Mouse (Mus musculus) G1E-ER4 (cell line): Measurements from ENCODE around the gene Tyro3. TPM values are rescaled to one million over a fixed set of nuclear protein-coding genes. Genes with fewer than 3 reads are reported as not detected.

Experiments used
- GATA1 ChIP-seq: IDR thresholded peaks from one replicate; pipeline ENCODE4 v1.8.0; 2012; ENCODE audit warnings: low read length, inconsistent platforms
- polyA plus RNA-seq: library from polyadenylated mRNA; stranded (reverse); fragments of >175 nt; gene quantifications from 2 replicates; pipeline ENCODE4 v1.2.3, GENCODE M21; 2012

Tyro3 gene
- 0.18 and 0.32 TPM in 2 replicates for polyA plus RNA-seq

DNA sequence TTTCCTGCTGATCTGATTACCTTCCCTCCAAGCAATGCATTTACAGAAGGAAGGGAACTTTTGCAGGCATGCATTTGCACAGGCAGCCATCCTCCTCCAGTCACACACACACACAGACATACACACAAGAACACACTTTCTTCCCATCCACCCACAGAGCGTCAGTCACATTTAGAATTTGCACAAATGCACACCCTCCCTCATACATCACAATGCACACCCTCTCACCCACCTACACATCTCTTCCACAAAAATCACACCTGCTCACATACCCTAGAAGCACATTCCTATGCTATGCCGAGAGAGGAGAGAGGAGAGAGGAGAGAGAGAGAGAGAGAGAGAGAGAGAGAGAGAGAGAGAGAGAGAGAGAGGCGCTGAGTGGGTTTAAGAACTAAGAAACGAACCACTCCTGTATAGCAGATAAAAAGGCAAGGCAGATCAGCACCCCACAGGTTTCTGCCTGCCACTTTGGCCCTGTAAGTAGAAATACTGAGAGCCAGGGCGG lies at the start of gene Tyro3:
Gene Tyro3, plus strand, starts transcription at position 455 of the 505 bp plus-strand sequence.
- no peak for TF ChIP-seq GATA1

DNA sequence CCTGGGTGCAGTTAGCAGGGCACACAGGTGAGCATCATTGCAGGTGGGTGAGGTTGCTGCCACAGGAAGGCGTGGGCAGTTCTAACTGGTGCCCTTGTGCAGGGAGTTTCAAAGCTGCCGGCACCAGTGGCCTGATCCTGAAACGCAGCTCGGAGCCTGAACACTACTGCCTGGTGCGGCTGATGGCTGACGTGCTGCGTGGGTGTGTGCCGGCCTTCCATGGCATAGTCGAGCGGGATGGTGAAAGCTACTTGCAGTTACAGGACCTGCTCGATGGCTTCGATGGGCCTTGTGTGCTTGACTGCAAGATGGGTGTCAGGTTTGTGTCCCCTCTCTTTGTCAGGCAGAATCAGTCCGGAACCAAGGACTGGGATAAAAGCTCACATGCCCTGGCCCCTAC lies 48.3 kb upstream of the Tyro3 start:
- no peak for TF ChIP-seq GATA1

DNA sequence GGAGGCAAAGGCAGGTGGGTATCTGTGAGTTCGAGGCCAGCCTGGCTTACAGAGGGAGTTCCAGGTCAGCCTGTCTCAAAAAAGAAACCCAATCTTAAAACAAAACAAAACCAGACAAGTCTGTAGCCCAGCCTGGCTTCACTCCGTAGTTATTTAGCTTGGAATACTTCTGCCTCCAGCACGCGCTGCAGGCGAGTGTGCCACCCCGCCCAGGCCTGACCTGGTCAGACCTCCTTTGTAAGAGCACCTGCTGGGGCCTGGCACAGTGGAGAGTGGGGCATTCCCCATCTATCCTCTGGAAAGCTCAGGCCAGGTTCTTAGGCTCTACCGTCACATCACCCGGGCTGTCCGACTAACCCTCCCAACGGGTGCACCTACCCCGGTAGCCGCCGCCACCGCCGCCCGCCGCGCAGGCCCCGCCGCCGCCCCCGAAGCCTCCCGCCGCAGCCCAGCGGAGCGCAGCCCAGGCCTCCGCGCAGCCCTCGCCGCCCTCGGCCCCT lies 39.9 kb upstream of the Tyro3 start:
- TF ChIP-seq GATA1, result no peak

DNA sequence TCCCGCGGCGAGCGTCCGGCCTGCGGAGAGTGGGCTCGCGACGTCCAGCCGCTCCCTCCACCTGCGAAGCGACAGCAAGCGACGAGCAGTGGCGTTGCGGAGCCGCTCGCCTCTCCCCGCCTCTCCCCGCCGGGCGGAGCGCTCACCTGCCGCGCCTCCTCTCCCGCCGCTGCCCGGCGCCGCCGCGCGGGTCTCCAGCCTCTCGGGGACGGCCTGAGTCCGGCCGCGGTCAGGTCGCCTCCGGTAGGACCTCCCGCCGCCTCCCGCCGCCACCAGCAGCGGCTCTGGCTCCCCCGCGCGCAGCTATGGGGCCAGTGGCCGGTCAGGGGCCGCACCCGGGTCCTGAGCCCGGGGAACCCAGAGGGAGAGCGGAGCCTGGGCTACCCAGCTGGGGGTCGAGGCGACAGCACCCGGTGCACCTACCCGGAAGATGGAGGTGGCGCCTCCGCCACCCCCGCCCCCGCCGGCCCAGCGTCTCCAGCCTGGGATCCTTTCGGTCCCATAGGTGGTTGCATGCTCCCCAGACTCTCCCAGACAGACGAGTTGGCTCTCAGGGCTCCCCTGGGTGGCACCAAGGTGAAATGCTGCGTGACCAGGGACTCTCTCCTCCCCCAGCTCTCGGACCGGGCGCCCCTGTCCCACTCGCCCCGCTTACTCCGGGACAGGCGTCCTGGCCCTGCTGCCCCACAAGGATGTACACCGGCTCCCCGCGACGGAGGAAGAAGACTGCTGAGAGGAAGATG lies 39.3 kb upstream of the Tyro3 start:
- no peak for TF ChIP-seq GATA1

DNA sequence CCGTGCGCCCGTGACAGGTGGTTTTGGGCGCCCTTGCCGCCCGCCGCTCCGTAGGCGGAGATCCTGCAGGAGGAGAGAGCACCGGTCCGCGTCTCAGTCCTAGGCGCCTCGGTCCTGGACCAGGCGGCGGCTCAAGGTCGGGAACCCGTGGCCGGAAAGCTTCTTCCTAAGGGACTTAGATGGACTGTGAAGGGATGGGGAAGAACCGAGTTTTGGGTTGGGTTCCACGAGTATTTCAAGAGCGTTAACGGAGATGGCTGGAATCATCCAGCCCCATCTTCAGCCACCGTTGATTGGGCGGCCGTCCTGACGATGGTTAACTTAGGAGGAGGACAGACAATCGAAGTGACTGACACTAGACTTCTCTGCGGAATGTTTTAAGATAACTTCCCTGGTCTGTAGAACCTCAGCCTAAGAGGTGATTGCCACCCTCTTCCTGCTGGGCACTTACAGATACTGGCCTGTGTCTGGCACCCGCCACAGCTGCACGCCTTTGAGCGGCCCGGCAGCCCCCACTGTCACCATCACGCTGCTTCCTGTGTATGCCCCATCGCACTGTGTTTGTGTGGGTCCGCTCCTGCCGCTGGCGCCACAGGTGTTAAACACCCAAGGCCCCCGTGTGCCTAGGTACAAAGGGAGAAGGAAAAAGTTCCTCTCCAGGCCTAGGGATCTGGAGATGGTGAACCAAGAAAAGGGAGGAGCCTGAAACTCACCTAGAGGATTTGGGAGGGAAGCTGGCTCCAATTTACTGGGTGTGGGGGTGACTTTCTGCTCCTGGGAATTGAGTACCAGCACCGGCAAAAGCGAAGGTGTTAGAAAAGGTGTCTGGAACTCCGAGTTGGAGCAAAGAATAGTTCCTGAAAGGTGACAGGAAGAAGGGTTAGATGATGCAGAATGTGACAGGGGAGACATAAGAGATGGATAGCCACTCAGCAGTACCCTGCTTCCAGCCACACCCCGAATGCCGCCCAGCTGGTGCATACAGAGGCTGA lies 38.4 kb upstream of the Tyro3 start:
- no peak for TF ChIP-seq GATA1

DNA sequence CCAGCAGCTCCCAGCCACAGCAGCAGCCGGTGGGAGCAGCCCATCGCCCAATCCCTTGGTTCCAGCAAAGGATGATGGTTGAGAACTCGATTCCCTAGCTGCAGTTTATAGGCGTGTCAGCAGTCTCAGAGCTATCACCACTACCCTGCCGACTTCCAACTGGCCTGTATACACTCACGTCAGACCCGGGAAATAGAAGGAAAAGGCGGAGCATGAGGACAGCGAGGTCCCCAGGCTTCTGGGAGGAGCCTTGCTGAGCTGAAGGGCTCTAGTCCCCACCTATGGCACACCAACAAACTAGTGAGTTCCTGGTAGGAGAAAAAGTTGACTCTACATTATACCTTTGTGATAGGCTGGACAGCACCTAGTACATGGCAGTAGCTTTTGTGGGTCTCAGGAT lies 37.3 kb upstream of the Tyro3 start, which contains the start of gene Ltk:
Gene Ltk, minus strand, starts transcription at position 181 of the 400 bp plus-strand sequence.
- TF ChIP-seq GATA1, result no peak

DNA sequence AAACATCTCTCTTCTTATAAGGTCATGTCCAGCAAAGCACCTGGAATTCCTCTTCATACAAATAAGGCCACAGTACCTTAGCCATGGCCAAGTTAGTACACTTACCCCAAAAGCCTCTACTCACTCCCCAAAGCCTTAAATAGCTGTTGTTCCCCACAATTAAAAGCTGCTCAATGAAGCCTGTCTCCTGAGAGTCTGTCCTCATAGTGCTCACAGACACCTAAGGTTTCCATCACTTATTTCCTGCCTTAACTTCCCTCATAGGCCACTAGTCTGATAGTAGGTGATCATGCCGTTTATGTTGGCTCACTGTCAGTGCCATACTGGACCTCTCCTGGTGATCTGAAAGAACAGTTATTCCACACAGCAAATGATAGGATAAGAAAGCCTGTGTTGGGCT lies 35.3 kb upstream of the Tyro3 start:
- no peak for TF ChIP-seq GATA1

DNA sequence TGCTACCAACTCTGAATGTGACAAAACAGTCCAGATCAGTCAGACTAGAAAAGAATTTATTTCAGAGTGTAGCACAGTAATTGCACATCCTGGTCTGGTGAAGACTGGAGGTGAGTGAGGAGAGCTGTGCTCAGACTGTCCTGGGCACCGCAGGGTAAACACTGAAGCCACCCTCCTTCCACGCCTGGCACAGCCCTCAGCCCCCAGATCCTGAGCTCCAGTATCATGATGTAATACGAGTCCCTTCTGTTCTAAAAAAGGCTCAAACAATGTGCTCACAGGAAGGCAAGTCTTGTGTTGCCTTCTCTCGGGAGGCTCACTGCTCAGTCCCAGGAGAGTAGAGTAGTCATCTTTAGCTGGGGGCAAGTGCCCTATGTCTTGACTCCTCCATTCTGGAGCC lies 33.6 kb upstream of the Tyro3 start:
- TF ChIP-seq GATA1, result no peak

DNA sequence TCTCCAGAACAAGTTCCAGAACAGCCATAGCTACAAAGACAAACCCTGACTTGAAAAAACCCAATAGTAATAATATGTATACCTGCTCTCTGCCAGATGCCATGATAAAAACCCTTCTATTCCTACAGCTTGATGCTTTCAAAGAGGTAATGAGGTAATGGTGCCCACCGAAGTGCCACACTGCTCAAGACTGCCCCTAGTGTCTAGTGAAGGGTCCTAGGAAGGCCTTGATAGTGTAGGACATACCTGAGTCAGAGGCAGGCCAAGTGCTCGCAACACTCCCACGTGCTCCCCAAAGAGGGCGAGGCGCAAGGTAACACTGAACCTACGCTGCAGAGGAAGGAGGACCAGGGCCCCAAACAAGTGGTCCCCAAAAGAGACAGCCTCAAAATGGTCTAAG lies 30.3 kb upstream of the Tyro3 start:
- no peak for TF ChIP-seq GATA1

DNA sequence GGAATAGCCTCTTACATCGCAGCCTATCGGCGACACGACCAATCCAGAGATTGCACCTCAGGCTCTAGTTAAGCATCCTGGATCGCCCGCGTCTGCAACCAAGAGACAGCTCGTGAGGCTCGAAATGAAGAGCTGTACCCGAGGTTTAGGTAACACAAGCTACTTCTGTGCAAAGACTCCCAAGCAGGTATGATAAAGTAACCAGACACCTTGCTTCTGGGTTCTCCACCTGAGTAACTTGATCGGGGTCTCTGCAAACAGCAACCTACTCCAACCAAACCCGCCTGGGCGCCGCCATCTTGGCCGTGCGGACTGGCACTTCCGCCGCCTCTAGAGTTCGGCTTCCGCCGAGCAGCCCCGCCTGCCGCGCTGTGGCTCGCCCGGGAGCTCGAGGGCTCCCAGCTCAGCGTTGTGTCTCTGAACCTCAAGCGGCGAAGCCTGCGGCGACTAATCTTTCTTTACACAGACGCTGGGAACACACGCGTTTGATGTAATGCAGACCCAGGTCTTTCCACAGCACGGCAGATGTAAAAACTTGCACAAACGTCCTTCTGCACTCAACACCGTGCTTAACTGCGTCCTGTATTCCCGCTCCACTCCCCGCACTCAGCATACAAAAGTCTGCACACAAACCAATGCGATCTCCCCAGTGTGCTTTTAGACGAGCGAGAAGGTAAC lies 10.2 kb upstream of the Tyro3 start, which contains the start of gene Rpap1:
Gene Rpap1, minus strand, starts transcription at position 332 of the 678 bp plus-strand sequence.
- TF ChIP-seq GATA1, result no peak

DNA sequence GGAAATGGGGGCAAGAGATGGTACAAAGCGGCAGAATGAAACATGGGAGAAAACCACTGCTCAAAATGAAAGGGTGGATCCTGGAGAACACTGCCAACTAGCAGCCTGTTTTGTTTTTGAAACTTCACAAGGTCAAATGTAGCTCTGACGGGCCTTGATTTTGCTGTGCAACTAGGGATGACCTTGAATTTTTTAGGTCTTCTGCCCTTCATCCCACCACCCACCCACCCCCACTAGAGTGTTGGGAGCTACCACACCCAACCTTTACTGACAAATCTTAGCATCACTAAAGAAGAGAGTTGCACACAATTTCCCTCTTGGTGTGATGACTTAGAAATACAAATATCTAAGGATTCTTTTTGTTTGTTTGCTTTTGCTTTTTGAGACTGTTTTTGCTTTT lies 7.5 kb upstream of the Tyro3 start:
- TF ChIP-seq GATA1, result no peak

DNA sequence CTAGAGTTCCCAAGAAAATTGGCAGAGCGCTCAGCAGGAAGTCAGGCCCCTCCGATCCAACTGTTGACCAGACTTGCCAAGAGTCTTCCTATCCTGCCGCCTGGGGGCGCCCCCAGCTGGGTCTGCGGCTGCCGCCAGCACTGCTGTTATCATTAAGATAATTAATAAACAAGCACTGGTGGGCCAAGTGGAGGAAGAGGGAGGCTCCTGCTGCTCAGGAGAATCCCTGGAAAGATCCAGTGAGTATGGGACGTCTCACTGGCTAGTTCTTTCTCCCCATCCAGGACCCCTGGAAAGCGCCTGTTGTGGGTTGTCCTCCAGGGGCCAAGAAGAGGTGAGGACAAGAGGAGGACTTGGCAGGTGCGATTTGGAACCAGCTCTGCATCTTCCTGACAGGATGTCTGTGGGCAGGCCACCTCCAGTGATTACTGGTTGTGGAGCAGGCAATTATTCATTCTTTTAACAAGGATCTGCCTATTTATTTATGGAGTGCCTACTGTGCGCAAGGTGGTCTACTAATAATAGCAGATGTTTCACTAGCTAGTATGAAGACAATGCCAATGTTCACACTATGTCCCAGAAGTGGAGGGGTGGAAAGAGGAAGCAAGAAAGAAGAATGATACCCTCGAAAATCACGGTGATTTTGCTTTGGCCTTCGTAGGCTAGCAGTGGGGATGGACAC lies 854 bp downstream of the Tyro3 start:
- TF ChIP-seq GATA1, result no peak

DNA sequence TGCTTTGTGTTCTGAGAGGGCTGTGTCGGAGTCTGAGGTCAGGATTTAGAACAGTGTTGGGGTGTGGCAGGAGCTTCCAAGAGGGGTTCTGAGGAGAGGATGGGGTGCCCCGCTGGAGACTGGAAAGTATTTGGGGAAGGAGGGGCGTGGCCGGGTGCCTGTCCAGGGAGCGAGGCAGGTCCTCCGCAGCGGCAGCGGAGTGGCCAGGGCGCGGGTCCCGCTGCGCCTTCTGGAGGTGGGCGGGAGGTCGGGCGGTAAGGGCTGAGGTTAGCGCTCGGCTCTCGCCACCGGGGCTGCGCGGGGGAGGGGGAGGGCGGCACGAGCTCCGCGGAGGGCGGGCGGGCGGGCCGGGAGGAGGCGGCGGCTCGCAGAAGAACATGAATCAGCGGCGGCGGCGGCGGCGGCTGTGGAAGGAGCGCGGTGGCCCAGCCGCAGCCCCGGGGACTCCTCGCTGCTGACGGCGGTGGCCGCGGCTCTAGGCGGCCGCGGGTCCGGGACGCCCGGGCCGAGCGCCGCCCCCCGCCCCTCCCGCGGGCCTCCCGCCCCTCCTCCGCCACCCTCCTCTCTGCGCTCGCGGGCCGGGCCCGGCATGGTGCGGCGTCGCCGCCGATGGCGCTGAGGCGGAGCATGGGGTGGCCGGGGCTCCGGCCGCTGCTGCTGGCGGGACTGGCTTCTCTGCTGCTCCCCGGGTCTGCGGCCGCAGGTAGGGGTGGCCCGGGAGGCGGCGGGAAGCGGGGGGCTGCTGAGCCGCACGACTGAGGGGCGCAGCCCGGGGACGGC lies 1.8 kb downstream of the Tyro3 start:
- no peak for TF ChIP-seq GATA1

DNA sequence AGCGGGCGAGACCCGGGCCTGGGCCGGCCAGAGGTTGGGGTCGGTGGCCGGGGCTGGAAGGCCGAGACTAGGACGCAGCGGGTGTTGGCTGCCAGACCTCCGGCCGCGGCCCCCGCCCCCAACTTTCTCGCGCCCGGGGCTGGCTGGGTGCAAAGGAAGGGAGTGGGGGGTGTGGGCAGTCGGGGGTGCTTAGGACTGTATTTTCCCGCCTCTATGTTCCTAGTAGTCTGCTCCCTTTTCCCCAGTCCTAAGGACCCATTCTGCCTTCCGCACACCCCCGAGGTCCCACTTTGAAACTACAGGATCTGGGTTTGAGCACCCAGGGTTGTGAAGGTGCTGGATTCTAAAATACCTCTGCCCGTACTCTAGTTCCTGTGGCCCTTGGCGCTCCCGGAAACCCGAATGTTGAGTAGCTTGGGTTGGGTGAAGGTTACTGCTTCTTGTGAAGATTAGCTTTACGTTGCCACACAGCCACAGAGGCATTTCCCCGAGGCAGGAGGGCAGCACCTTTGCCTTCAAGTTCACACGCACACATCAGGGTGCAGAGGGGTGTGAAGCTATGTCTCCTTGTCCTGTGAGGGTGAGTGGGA lies 2.5 kb downstream of the Tyro3 start:
- no peak for TF ChIP-seq GATA1
